Mouse (Mus musculus): ENCODE measurements around the gene Celf5. TPM values are rescaled to one million over a fixed set of nuclear protein-coding genes. Genes with fewer than 3 reads are reported as not detected.

Gene Celf5
- polyA plus RNA-seq, 1 experiment from 2014 or later: 60.1 TPM

- Histone ChIP-seq H3K4me2 (ENCODE audit: low read length) (peak overlapping the region; percentile 55), H3K27ac (ENCODE audit: low read depth, low read length) (peak overlapping the region; percentile 73), H3K27me3 (replicated peaks; ENCODE audit: control insufficient read depth, insufficient read depth, low read length) (no peaks in the 10 kb centered on the region), H3K9ac (ENCODE audit: low read depth, low read length) (peak overlapping the region; percentile 63), H3K4me3 (ENCODE audit: low read length) (peak overlapping the region; percentile 29), H3K36me3 (ENCODE audit: control insufficient read depth, insufficient read depth, low read length) (0 out of 2 replicates have a peak, but pooled peaks cover 4% of the 10 kb centered on the region), H3K4me1 (ENCODE audit: control insufficient read depth, insufficient read depth, low read depth, low read length) (peaks cover 42% of the 10 kb centered on the region), H3K9me3 (ENCODE audit: control insufficient read depth, low read length) (no peaks in the 10 kb centered on the region)
- 48% methylated on average over 12 of the region's 12 CpGs for whole genome bisulfite sequencing
- no peak for ATAC-seq
These were observed 65.0 kb downstream of the Celf5 start for GRCm38 (mm10) chr10:81417227-81418215.

DNA sequence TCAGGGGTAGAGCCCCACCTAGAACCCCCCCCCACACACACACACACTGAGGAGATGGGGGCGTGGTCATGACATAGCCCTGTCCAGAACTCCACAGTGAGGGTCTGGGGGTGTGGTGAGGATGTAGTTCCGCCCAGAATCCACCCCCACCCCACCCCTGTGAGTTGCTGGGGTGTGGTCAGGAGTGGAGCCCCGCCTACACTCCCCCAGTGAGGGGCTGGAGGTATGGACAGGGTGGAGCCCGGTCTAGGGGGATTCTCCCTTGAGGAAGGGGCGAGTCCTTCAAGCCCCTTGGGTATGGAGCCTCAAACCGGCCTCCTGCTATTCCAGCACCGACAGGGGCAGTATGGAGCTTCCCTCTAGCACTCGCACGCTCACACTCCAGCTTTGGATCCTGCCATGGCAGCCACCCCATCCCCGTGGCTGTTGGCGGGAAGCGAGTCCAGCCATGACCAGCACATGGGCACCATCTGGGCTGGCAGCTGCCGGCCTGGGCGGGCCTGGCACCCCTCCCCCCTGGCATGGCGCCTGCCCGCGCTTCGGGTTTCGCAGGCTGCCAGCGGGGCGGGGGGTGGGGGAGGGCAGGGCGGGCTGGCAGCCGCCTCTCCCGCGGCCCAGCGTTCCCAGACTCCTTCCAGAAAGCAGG lies 65.8 kb downstream of the Celf5 start:
- Histone ChIP-seq H3K27ac (ENCODE audit: low read depth, low read length) (peak overlapping the region; percentile 73), H3K9me3 (ENCODE audit: control insufficient read depth, low read length) (no peaks in the 10 kb centered on the region), H3K4me2 (ENCODE audit: low read length) (peak overlapping the region; percentile 55), H3K4me3 (ENCODE audit: low read length) (peak overlapping the region; percentile 29), H3K9ac (ENCODE audit: low read depth, low read length) (peak overlapping the region; percentile 63), H3K36me3 (ENCODE audit: control insufficient read depth, insufficient read depth, low read length) (0 out of 2 replicates have a peak, but pooled peaks cover 4% of the 10 kb centered on the region), H3K4me1 (ENCODE audit: control insufficient read depth, insufficient read depth, low read depth, low read length) (peaks cover 49% of the 10 kb centered on the region), H3K27me3 (replicated peaks; ENCODE audit: control insufficient read depth, insufficient read depth, low read length) (no peaks in the 10 kb centered on the region)
- WGBS: 3% methylated on average over 24 of the region's 26 CpGs
- ATAC-seq: peak; percentile 83

GRCm38 (mm10) chr10:81415549-81416310 lies 66.8 kb downstream of the Celf5 start:
- Histone ChIP-seq H3K4me3 (ENCODE audit: low read length) (no peak overlapping the region), H3K27ac (ENCODE audit: low read depth, low read length) (peak overlapping the region; percentile 20), H3K9me3 (ENCODE audit: control insufficient read depth, low read length) (no peaks in the 10 kb centered on the region), H3K27me3 (replicated peaks; ENCODE audit: control insufficient read depth, insufficient read depth, low read length) (no peaks in the 10 kb centered on the region), H3K36me3 (ENCODE audit: control insufficient read depth, insufficient read depth, low read length) (0 out of 2 replicates have a peak, but pooled peaks cover 4% of the 10 kb centered on the region), H3K4me2 (ENCODE audit: low read length) (no peak overlapping the region), H3K9ac (ENCODE audit: low read depth, low read length) (0 out of 2 replicates have a peak overlapping the region, but pooled peaks have one; percentile 28), H3K4me1 (ENCODE audit: control insufficient read depth, insufficient read depth, low read depth, low read length) (peaks cover 59% of the 10 kb centered on the region)
- 65% methylated on average over 17 of the region's 17 CpGs for WGBS
- ATAC-seq: no peak

- WGBS: 82% methylated on average over 5 of the region's 5 CpGs
- ATAC-seq: no peak
- Histone ChIP-seq H3K9me3 (ENCODE audit: control insufficient read depth, low read length) (no peaks in the 10 kb centered on the region), H3K4me3 (ENCODE audit: low read length) (no peak overlapping the region), H3K9ac (ENCODE audit: low read depth, low read length) (no peak overlapping the region), H3K27me3 (replicated peaks; ENCODE audit: control insufficient read depth, insufficient read depth, low read length) (no peaks in the 10 kb centered on the region), H3K27ac (ENCODE audit: low read depth, low read length) (no peak overlapping the region), H3K4me1 (ENCODE audit: control insufficient read depth, insufficient read depth, low read depth, low read length) (peaks cover 60% of the 10 kb centered on the region), H3K4me2 (ENCODE audit: low read length) (no peak overlapping the region), H3K36me3 (ENCODE audit: control insufficient read depth, insufficient read depth, low read length) (0 out of 2 replicates have a peak, but pooled peaks cover 3% of the 10 kb centered on the region)
These were observed 67.4 kb downstream of the Celf5 start for GRCm38 (mm10) chr10:81415146-81415545.

GRCm38 (mm10) chr10:81414682-81415081 lies 67.8 kb downstream of the Celf5 start:
- Histone ChIP-seq H3K36me3 (ENCODE audit: control insufficient read depth, insufficient read depth, low read length) (no peaks in the 10 kb centered on the region), H3K27me3 (replicated peaks; ENCODE audit: control insufficient read depth, insufficient read depth, low read length) (no peaks in the 10 kb centered on the region), H3K9me3 (ENCODE audit: control insufficient read depth, low read length) (no peaks in the 10 kb centered on the region), H3K4me3 (ENCODE audit: low read length) (no peak overlapping the region), H3K9ac (ENCODE audit: low read depth, low read length) (no peak overlapping the region), H3K4me2 (ENCODE audit: low read length) (no peak overlapping the region), H3K27ac (ENCODE audit: low read depth, low read length) (no peak overlapping the region), H3K4me1 (ENCODE audit: control insufficient read depth, insufficient read depth, low read depth, low read length) (peaks cover 60% of the 10 kb centered on the region)
- ATAC-seq: no peak

- H3K4me3 ChIP-seq (ENCODE audit: low read length): no peak overlapping the region
- peak overlapping the region; percentile 34 for H3K4me2 ChIP-seq (ENCODE audit: low read length)
- peaks cover 3% of the 10 kb centered on the region; the same call in 1 of the 2 replicates for H3K27me3 ChIP-seq (replicated peaks; ENCODE audit: control insufficient read depth, insufficient read depth, low read length)
- 30% methylated on average over 26 of the region's 26 CpGs for WGBS
- no peak for ATAC-seq
- peak overlapping the region; percentile 31 for H3K9ac ChIP-seq (ENCODE audit: low read depth, low read length)
- H3K4me1 ChIP-seq (ENCODE audit: control insufficient read depth, insufficient read depth, low read depth, low read length): peaks cover 57% of the 10 kb centered on the region
- H3K27ac ChIP-seq (ENCODE audit: low read depth, low read length): peak overlapping the region; percentile 23; the same call in 1 of the 2 replicates
- H3K9me3 ChIP-seq (ENCODE audit: control insufficient read depth, low read length): no peaks in the 10 kb centered on the region
- H3K36me3 ChIP-seq (ENCODE audit: control insufficient read depth, insufficient read depth, low read length): no peaks in the 10 kb centered on the region
These were observed 68.9 kb downstream of the Celf5 start for GRCm38 (mm10) chr10:81413310-81414261.

DNA sequence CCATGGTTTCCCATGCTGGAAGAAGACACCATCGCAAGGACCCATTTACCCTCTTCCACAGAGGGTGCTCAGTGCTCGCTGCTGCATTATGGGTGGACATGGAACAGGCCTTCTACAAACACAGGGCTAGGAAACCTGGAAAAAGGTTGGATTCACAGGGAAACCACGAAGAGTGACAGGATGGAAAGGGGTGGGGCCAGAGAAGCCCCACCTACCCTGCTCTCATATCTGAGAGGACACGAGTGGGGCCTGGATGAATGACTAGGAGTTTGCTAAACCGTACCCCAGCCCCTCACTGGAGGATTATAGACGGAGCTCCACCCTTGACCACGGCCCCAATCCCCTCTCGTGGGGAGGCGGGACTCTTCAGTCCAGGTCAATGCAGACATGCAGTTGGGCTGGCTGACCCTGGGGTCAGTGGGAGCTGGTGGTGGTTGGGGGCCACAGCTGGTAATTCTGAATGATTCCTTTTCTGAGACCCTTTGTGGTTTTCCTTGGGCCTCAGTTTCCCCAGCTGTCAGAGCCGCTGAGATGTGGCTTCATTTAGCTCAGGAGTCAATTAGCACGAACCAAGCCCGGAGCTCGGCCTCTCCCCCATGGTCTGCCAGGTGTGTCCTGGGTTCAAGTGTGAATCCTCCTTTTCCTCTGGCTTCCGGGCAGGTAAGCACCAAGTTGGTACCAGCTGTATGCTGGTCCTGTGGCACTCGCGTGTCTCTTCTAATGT lies 69.8 kb downstream of the Celf5 start:
- Histone ChIP-seq H3K4me3 (ENCODE audit: low read length) (no peak overlapping the region), H3K9me3 (ENCODE audit: control insufficient read depth, low read length) (no peaks in the 10 kb centered on the region), H3K27ac (ENCODE audit: low read depth, low read length) (peak overlapping the region; percentile 81; the same call in 1 of the 2 replicates), H3K4me2 (ENCODE audit: low read length) (no peak overlapping the region), H3K4me1 (ENCODE audit: control insufficient read depth, insufficient read depth, low read depth, low read length) (peaks cover 55% of the 10 kb centered on the region), H3K9ac (ENCODE audit: low read depth, low read length) (no peak overlapping the region), H3K36me3 (ENCODE audit: control insufficient read depth, insufficient read depth, low read length) (no peaks in the 10 kb centered on the region; the same call in 1 of the 2 replicates), H3K27me3 (replicated peaks; ENCODE audit: control insufficient read depth, insufficient read depth, low read length) (peaks cover 3% of the 10 kb centered on the region; the same call in 1 of the 2 replicates)
- WGBS: 74% methylated on average over 16 of the region's 16 CpGs
- no peak for ATAC-seq
